Mouse (Mus musculus) heart, adult 11 months (tissue): ENCODE results near the gene Ivd.
A peak's percentile ranks its signal among the peaks of the same experiment; 100 is the strongest.

ENCODE experiments used
- DNase-seq: peaks from one replicate; pipeline ENCODE4 v3.0.0; 2022

The Ivd gene

GRCm38 (mm10) chr2:118861454-118862339 lies at the start of gene Ivd:
Gene Ivd, plus strand, starts transcription at chr2:118861954.
- DNase-seq: peak; percentile 100

- peak; percentile 14 for DNase-seq
Measured at GRCm38 (mm10) chr2:118812724-118813123, 49.0 kb upstream of the Ivd start.

GRCm38 (mm10) chr2:118813981-118814836 lies 47.5 kb upstream of the Ivd start, which contains the start of gene Knstrn:
Gene Knstrn, plus strand, starts transcription at chr2:118814003.
- peak; percentile 98 for DNase-seq

GRCm38 (mm10) chr2:118822800-118823199 lies 39.0 kb upstream of the Ivd start:
- DNase-seq: peak; percentile 74

- DNase-seq: peak; percentile 55
Measured at GRCm38 (mm10) chr2:118824396-118824795, 37.4 kb upstream of the Ivd start.

- DNase-seq: peak; percentile 56
Measured at GRCm38 (mm10) chr2:118829096-118829495, 32.7 kb upstream of the Ivd start.

- DNase-seq: no peak
Measured at GRCm38 (mm10) chr2:118834061-118834460, 27.7 kb upstream of the Ivd start.

GRCm38 (mm10) chr2:118835115-118835514 lies 26.6 kb upstream of the Ivd start:
- no peak for DNase-seq

- DNase-seq: no peak
Measured at GRCm38 (mm10) chr2:118838330-118838729, 23.4 kb upstream of the Ivd start.

GRCm38 (mm10) chr2:118841186-118841585 lies 20.6 kb upstream of the Ivd start:
- DNase-seq: no peak

- no peak for DNase-seq
Measured at GRCm38 (mm10) chr2:118841774-118842173, 20.0 kb upstream of the Ivd start.

GRCm38 (mm10) chr2:118844427-118844826 lies 17.3 kb upstream of the Ivd start:
- no peak for DNase-seq

- DNase-seq: no peak
Measured at GRCm38 (mm10) chr2:118846246-118846645, 15.5 kb upstream of the Ivd start.

- DNase-seq: no peak
Measured at GRCm38 (mm10) chr2:118851756-118852155, 10.0 kb upstream of the Ivd start.

GRCm38 (mm10) chr2:118862340-118862675 lies 554 bp downstream of the Ivd start:
- no peak for DNase-seq

GRCm38 (mm10) chr2:118870601-118871000 lies 8.8 kb downstream of the Ivd start:
- DNase-seq: no peak

GRCm38 (mm10) chr2:118871032-118871431 lies 9.3 kb downstream of the Ivd start:
- DNase-seq: no peak

- peak; percentile 93 for DNase-seq
Measured at GRCm38 (mm10) chr2:118873018-118873417, 11.3 kb downstream of the Ivd start.

GRCm38 (mm10) chr2:118873890-118874430 lies 12.2 kb downstream of the Ivd start:
- DNase-seq: no peak

- DNase-seq: no peak
Measured at GRCm38 (mm10) chr2:118875316-118875715, 13.6 kb downstream of the Ivd start.

GRCm38 (mm10) chr2:118876453-118876852 lies 14.7 kb downstream of the Ivd start:
- no peak for DNase-seq

GRCm38 (mm10) chr2:118881019-118881418 lies 19.3 kb downstream of the Ivd start:
- peak; percentile 96 for DNase-seq

- DNase-seq: no peak
Measured at GRCm38 (mm10) chr2:118881956-118882355, 20.2 kb downstream of the Ivd start.
